Mouse (Mus musculus) urinary bladder, postnatal 14 days (tissue): ENCODE results near the gene Kpnb1.
A peak's percentile ranks its signal among the peaks of the same experiment; 100 is the strongest.
"Not testable (repeated sequence)": the region's sequence is repeated elsewhere in the genome, so short reads cannot be mapped to it uniquely, and the experiment has no call there.

ENCODE experiments used
- DNase-seq: peaks from one replicate; pipeline ENCODE4 v3.0.0; 2021; ENCODE audit warnings: low spot score

Kpnb1 gene

DNA sequence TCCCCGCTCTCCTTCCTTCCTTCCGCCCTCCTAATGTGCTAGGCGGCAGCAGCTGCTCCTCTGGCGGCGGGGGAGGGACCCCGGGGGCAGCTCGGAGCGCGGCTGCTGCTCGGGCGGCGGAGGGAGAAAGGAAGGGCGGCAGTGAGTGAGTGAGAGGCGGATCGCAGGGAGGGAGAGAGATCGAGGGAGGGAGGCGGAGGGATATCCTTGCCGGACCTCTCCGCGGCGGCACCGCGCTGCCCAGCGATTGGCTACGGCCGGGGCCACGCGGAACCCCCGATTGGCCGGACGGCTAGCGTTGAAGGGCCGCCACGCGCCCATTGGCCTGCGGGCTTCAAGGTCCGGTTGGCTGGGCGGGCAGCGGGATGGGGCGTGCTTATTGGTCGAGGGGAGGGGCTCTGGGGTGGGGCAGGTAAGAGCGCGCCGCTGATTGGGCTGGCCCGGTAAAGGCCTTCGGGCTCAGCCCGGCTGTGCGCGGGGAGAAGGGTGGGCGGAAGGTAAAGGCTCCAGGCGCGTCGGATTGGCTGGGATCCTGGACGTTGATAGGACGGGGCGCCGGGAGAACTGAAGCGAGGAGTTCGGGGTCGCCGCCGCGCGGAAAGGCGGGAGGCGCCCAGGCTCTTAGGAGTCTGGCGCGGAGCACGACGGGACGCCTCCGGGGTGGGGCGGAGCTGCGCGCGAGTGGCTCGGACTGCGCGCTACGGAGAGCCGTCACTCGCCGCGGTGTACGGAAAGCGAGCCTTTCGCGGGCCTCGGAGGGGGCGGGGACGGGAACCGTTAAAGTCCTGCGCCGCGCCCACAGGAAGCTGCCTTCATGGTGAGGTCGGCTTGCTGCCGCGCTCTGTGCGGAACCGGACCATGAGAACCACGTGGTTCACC lies at the start of gene Kpnb1:
Gene Kpnb1 (minus strand): TSS at position 118 of the 879 bp plus-strand sequence.
- peak; percentile 99 for DNase-seq

- no peak for DNase-seq
Measured at GRCm38 (mm10) chr11:97232436-97232835, 44.8 kb upstream of the Kpnb1 start.

- DNase-seq, result no peak
Measured at GRCm38 (mm10) chr11:97229396-97229795, 41.7 kb upstream of the Kpnb1 start.

DNA sequence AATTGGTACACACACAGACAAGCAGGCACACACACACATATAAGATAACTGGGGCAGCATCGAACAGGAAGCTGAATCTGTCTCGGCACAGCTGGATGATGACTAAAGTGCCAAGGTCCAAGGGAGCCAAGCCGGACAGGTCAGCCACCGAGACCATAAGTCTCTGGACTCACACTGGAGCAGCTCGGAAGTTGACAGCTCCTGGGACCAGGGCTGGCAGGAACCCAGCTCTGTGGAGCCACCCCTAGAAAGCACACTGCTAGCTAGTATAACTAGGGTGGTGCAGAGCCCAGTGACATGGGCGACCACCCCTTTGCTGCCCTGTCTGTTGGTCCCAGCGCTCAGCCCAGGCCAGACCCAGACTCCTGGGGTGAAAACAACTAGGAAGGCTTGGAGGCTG lies 41.3 kb upstream of the Kpnb1 start:
- no peak for DNase-seq

DNA sequence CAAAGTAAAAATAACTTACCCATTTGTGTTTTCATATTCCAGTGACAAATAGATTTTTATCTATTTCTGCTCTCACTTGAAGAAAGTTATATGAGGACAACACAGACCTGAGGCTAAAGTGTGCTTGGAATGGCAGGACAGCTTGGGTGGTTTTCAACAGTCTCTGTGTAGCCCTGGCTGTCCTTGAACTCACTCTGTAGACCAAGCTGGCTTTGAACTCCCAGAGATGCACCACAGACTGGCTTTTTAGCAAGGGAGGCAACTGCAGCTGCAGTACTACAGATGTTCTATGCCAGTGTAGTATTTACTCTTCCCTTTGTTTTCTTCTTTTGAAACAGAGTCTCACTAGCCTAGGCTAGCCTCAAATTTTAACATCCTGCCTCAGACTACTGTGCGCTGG lies 38.5 kb upstream of the Kpnb1 start:
- DNase-seq, result no peak

DNA sequence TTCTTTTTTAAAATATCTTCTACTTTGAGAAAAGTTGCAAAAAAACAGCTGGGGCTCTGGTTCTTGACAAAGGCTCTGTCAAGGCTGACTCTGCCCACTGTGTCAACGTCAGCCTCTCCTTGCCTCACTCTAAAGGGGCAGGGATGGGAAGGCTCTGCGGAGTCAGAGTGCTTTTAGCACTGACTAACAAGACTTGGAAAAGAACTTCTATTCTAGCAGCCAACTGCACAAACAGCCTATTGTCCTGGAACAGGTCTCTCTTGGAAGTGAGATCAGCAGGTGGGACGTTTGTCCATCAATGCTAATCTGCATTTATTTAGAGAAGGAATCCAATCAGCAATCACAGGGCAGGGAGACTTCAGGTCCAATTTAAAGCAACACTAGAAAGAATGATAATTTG lies 35.8 kb upstream of the Kpnb1 start:
- DNase-seq, result no peak

DNA sequence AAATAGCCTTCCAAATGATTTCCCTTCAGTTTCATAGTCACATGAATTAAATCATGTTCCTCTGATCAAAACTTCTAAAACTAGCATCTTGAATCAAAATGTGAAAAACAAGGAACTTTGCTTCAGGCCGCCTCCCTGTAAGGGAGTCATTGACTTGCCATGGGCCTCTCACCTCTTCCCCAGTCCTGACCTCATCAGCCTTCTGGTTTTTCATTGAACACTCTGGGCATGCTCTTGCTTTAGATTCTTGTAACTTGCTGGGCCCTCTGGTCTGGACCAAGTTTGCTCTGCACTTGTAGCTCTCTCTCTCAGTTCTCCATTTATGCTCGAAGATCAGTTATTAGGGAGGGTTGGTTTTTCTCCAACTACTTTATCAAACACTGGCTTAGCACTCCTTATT lies 33.9 kb upstream of the Kpnb1 start:
- DNase-seq, result no peak

GRCm38 (mm10) chr11:97220211-97220610 lies 32.5 kb upstream of the Kpnb1 start:
- DNase-seq, result no peak

GRCm38 (mm10) chr11:97214411-97214810 lies 26.7 kb upstream of the Kpnb1 start:
- no peak for DNase-seq

DNA sequence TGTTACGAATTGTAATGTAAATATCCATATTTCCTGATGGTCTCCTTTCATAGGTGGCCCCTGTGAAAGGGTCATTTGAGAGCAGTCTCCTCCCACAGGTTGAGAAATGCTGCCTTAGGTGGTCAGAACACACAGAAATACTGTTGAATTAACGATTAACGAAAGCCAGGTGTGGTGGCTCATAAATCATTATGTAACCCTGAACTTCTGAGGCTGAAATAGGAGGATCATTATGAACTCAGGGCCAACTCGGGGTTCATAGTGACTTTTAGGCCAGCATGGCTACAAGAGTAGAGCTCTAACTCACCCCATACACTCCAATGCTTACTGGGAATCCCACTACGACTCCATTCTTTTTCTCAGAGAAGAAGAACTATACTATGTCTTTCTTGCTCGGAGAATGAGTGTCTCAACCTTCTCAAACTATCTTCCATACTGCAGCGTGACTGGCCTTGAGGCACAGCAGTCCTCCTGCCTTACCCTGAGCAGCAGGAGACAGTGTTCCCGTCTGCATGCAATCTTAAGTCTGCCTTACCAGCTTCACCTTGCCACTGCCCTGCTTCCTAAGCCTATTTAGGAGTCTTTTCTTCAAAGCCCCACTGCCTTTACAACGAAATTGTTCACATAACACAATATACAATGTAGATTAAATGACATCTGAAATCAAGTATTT lies 23.2 kb upstream of the Kpnb1 start:
- DNase-seq, result no peak

GRCm38 (mm10) chr11:97207011-97207422 lies 19.3 kb upstream of the Kpnb1 start:
- DNase-seq, result peak; percentile 31

DNA sequence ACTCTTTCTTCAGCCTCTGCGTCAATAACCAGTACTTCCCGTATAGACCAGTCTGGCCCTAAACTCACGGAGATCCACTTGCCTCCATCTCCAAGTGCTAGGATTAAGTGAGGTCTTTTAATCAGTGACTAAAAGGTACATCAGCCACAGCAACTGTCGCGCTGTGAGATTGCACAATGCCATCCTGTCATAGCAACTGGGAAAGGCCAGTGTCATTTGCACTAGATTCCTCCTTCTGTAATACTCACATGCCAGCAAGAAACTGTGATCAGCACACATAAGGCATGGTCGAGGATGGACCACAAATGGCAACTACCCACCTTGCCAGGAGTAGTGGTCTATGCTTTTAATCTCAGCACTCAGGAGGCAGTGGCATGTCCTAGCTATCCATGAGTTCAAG lies 11.8 kb upstream of the Kpnb1 start:
- DNase-seq, result no peak

GRCm38 (mm10) chr11:97198601-97199000 lies 10.9 kb upstream of the Kpnb1 start:
- peak; percentile 42 for DNase-seq

DNA sequence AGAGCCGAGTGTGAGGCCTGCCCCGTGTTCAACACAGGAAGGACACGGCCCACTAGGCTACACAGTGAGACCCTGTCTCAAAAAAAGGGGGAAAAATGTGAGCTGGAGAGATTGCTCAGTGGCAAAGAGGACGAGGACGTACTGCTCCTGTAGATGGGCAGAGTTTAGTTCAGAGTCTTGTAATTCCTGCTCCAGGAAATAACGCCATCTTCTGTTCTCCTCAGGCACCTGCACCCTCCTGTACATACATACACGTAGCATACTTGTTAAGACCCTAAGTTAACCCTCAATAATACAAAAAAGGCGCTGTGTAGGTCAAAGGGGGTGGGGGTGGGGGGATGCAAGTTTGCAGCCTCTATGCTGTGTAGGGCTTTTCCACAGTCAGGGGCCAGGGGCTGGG lies 9.3 kb upstream of the Kpnb1 start:
- DNase-seq, result no peak

- no peak for DNase-seq
Measured at GRCm38 (mm10) chr11:97196541-97196940, 8.9 kb upstream of the Kpnb1 start.

- DNase-seq, result no peak
Measured at GRCm38 (mm10) chr11:97192621-97192951, 4.9 kb upstream of the Kpnb1 start.

- no peak for DNase-seq
Measured at GRCm38 (mm10) chr11:97191915-97192620, 4.4 kb upstream of the Kpnb1 start.

- DNase-seq, result no peak
Measured at GRCm38 (mm10) chr11:97190992-97191391, 3.3 kb upstream of the Kpnb1 start.

GRCm38 (mm10) chr11:97189645-97190044 lies 2.0 kb upstream of the Kpnb1 start:
- not testable (repeated sequence) for DNase-seq

- no peak for DNase-seq
Measured at GRCm38 (mm10) chr11:97189231-97189630, 1.6 kb upstream of the Kpnb1 start.

DNA sequence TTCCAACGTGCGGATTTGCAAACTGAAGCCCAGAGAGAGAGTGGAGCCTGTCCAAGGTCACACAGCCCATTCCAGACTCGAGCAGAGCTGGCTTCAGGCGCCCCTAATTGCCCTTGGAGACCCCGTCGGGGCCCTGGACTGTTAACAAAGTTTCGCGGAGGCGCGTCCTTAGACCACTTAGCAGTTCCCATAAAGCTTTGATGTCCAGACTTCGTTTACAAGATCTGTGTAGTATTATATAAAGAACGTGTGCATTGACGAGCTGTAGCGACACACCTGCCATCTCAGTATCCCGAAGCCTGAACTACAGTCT lies 918 bp upstream of the Kpnb1 start:
- DNase-seq, result no peak

- DNase-seq, result peak; percentile 98
Measured at GRCm38 (mm10) chr11:97186947-97187763, 526 bp downstream of the Kpnb1 start.
